Mouse (Mus musculus): Measurements from ENCODE around the gene Dgkh. TPM values are rescaled to one million over a fixed set of nuclear protein-coding genes. Genes with fewer than 3 reads are reported as not detected.

Dgkh gene
- total and polyA plus RNA-seq, 2 experiments from 2014 or later = 2.7 to 16.2 TPM

GRCm38 (mm10) chr14:78548807-78549206 is 183.8 kb downstream of the Dgkh start:
- Histone ChIP-seq H3K9me3 (ENCODE audit: low read length) (no peaks in the 10 kb centered on the region), H3K9ac (no peak overlapping the region), H3K27me3 (ENCODE audit: insufficient read depth, low read length) (no peaks in the 10 kb centered on the region), H3K27ac (ENCODE audit: low read depth, low read length) (no peak overlapping the region), H3K36me3 (ENCODE audit: insufficient read depth) (no peaks in the 10 kb centered on the region), H3K4me1 (ENCODE audit: insufficient read depth) (no peaks in the 10 kb centered on the region), H3K4me2 (ENCODE audit: low read depth) (no peak overlapping the region), H3K4me3 (ENCODE audit: low read depth, low read length) (no peak overlapping the region)
- 78% methylated on average over 6 of the region's 6 CpGs for WGBS
- DNase-seq (no peak), ATAC-seq (no peak)
- TF ChIP-seq CTCF (IDR thresholded peaks at IDR 0.05; ENCODE audit: low read depth) = no peak

GRCm38 (mm10) chr14:78541319-78541718 is 191.3 kb downstream of the Dgkh start:
- Histone ChIP-seq H3K9me3 (ENCODE audit: low read length) (no peaks in the 10 kb centered on the region), H3K4me2 (ENCODE audit: low read depth) (no peak overlapping the region), H3K4me1 (ENCODE audit: insufficient read depth) (peaks cover 8% of the 10 kb centered on the region; the same call in 1 of the 2 replicates), H3K36me3 (ENCODE audit: insufficient read depth) (no peaks in the 10 kb centered on the region), H3K27ac (ENCODE audit: low read depth, low read length) (no peak overlapping the region), H3K4me3 (ENCODE audit: low read depth, low read length) (no peak overlapping the region), H3K27me3 (ENCODE audit: insufficient read depth, low read length) (no peaks in the 10 kb centered on the region), H3K9ac (no peak overlapping the region)
- ATAC-seq (no peak), DNase-seq (no peak)
- no peak for TF ChIP-seq CTCF (IDR thresholded peaks at IDR 0.05; ENCODE audit: low read depth)
- WGBS = 74% methylated on average over 3 of the region's 3 CpGs

DNA sequence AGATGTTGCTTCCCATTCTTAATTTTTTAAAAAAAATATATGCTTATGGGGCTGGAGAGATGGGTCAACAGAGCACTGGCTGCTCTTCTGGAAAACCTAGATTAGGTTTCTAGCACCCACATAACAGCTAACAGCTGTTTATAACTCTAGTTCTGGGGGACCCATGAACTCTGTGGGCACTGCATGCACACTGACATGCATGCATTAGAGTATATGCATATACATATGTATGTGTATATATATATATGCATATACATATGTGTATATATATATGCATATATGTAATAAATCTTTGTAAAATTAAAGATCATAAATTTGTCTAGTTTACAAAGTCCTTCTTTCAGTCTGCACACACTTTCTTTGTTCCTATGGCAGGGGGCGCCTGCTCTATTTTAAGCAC is 192.8 kb downstream of the Dgkh start:
- WGBS = 96% methylated on average over 1 of the region's 1 CpGs
- TF ChIP-seq CTCF (IDR thresholded peaks at IDR 0.05; ENCODE audit: low read depth) = no peak
- Histone ChIP-seq H3K9me3 (ENCODE audit: low read length) (no peaks in the 10 kb centered on the region), H3K27ac (ENCODE audit: low read depth, low read length) (no peak overlapping the region), H3K4me1 (ENCODE audit: insufficient read depth) (peaks cover 8% of the 10 kb centered on the region; the same call in 1 of the 2 replicates), H3K4me2 (ENCODE audit: low read depth) (no peak overlapping the region), H3K4me3 (ENCODE audit: low read depth, low read length) (no peak overlapping the region), H3K36me3 (ENCODE audit: insufficient read depth) (no peaks in the 10 kb centered on the region), H3K27me3 (ENCODE audit: insufficient read depth, low read length) (no peaks in the 10 kb centered on the region), H3K9ac (no peak overlapping the region)
- ATAC-seq (no peak), DNase-seq (no peak)

- WGBS = 44% methylated on average over 5 of the region's 5 CpGs
- DNase-seq = no peak
These were observed 193.8 kb downstream of the Dgkh start for GRCm38 (mm10) chr14:78538572-78539320.

GRCm38 (mm10) chr14:78537551-78537950 is 195.0 kb downstream of the Dgkh start:
- Histone ChIP-seq H3K4me2 (ENCODE audit: low read depth) (peak overlapping the region; percentile 80), H3K36me3 (ENCODE audit: insufficient read depth) (no peaks in the 10 kb centered on the region), H3K9ac (peak overlapping the region; percentile 100), H3K4me1 (ENCODE audit: insufficient read depth) (peaks cover 17% of the 10 kb centered on the region; the same call in 1 of the 2 replicates), H3K27me3 (ENCODE audit: insufficient read depth, low read length) (no peaks in the 10 kb centered on the region), H3K4me3 (ENCODE audit: low read depth, low read length) (peak overlapping the region; percentile 92), H3K9me3 (ENCODE audit: low read length) (no peaks in the 10 kb centered on the region), H3K27ac (ENCODE audit: low read depth, low read length) (peak overlapping the region; percentile 96)
- TF ChIP-seq CTCF (IDR thresholded peaks at IDR 0.05; ENCODE audit: low read depth) = no peak
- peak; percentile 71 for DNase-seq
- 14% methylated on average over 6 of the region's 6 CpGs for WGBS
- ATAC-seq = no peak

More at GRCm38 (mm10) chr14:78538572-78539320, 193.8 kb downstream of the Dgkh start:
- Histone ChIP-seq H3K9me3 (ENCODE audit: low read length) (no peaks in the 10 kb centered on the region), H3K4me1 (ENCODE audit: insufficient read depth) (peaks cover 15% of the 10 kb centered on the region; the same call in 1 of the 2 replicates), H3K4me3 (ENCODE audit: low read depth, low read length) (no peak overlapping the region), H3K36me3 (ENCODE audit: insufficient read depth) (no peaks in the 10 kb centered on the region), H3K9ac (no peak overlapping the region), H3K27ac (ENCODE audit: low read depth, low read length) (no peak overlapping the region), H3K4me2 (ENCODE audit: low read depth) (no peak overlapping the region), H3K27me3 (ENCODE audit: insufficient read depth, low read length) (no peaks in the 10 kb centered on the region)
- TF ChIP-seq CTCF (IDR thresholded peaks at IDR 0.05; ENCODE audit: low read depth) = no peak
- no peak for ATAC-seq

DNA sequence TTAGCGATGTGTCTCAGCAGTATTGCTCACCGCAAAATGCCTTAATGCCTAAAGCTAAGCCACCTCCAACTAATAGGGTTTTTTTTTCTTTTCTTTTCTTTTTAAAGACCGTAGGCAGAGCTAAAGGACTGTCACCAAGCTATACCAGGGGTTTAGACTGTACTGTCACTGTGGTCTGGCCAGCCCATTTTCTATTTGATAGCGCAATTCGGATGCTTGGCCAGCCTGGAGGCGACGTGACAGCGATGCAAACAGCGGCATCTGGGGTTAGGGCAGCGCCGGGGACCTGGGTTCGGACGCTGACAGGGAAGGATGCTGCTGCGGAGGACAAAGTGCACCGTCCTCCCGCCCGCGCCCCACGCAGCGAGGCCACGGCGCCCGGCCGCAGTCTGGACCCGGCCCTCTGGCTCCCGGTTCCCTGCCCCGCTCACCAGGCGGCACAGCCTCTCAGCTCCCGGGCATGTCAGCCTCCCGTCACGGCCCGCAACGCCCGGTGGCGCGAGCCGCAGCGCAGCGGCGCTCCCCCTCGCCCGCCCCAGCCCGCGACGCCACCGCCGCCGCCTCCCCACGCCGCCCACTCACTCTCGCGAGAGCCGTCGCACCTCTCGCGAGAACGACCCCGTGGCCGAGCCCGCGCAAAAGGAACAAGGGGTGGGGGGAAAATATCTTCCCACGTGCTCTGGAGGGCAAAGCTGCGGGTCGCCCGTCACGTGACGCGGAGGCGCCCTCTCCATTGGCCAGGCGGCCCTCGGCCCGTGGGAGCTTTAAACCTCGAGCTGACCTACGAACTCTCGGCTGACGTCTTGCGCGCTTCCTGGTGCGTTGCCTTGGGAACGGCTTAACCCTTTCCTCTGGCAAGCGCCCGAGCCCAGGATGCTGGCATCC is 196.1 kb downstream of the Dgkh start, which contains the start of gene Akap11:
Akap11 (minus strand) TSS at position 528 of the 885 bp plus-strand sequence.
- Histone ChIP-seq H3K4me3 (ENCODE audit: low read depth, low read length) (peak within 1 kb of the TSS; percentile 92), H3K36me3 (ENCODE audit: insufficient read depth) (no peaks in the 10 kb centered on the region), H3K9ac (peak within 1 kb of the TSS; percentile 100), H3K4me1 (ENCODE audit: insufficient read depth) (peaks cover 20% of the 10 kb centered on the region), H3K9me3 (ENCODE audit: low read length) (no peaks in the 10 kb centered on the region), H3K4me2 (ENCODE audit: low read depth) (peak within 1 kb of the TSS; percentile 80), H3K27me3 (ENCODE audit: insufficient read depth, low read length) (no peaks in the 10 kb centered on the region), H3K27ac (ENCODE audit: low read depth, low read length) (peak within 1 kb of the TSS; percentile 96)
- TF ChIP-seq CTCF (IDR thresholded peaks at IDR 0.05; ENCODE audit: low read depth) = no peak
- DNase-seq (peak; percentile 98), ATAC-seq (peak; percentile 94)
- WGBS = 2% methylated on average over 77 of the region's 82 CpGs

Measured in forebrain, postnatal 0 days (tissue).